Mouse (Mus musculus) small intestine, adult 2 months (tissue): ENCODE results near the gene Sgsm2.

Experiments
- CTCF ChIP-seq: fragments of 200-500 bp; IDR thresholded peaks from 2 replicates; pipeline ENCODE4 v1.5.1; 2012; ENCODE audit warnings: low read depth, mild to moderate bottlenecking, control low read depth, inconsistent platforms, low read length, moderate library complexity, mixed read lengths; ENCODE audit not compliant: insufficient replicate concordance, insufficient read length; ENCODE audit errors: extremely low read depth
- POLR2A ChIP-seq: fragments of 200-500 bp; IDR thresholded peaks from 2 replicates; pipeline ENCODE4 v1.6.1; 2012; ENCODE audit warnings: low read depth, mild to moderate bottlenecking, control low read depth, inconsistent platforms, low read length, moderate library complexity

DNA sequence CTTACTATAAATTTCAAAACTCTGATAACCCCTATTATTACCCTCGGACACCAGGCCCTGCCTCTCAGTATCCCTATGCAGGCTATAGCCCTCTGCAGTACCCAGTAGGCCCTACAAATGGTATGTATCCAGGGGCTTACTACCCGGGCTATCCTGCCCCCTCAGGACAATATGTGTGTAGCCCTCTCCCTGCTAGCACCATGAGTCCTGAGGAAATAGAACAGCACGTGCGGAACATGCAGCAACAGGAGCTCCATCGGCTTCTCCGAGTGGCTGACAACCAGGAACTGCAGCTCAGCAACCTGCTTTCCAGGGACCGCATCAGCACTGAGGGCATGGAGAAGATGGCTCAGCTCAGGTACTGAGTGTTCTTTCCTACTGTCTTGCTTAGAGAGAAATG, 33.5 kb upstream of the Sgsm2 start:
- TF ChIP-seq CTCF: no peak
- TF ChIP-seq POLR2A: no peak
